Mouse (Mus musculus): ENCODE data around the gene Noxa1. TPM values are rescaled to one million over a fixed set of nuclear protein-coding genes. Genes with fewer than 3 reads are reported as not detected.

The Noxa1 gene
- polyA plus RNA-seq, 1 experiment from 2014 or later, result not detected

DNA sequence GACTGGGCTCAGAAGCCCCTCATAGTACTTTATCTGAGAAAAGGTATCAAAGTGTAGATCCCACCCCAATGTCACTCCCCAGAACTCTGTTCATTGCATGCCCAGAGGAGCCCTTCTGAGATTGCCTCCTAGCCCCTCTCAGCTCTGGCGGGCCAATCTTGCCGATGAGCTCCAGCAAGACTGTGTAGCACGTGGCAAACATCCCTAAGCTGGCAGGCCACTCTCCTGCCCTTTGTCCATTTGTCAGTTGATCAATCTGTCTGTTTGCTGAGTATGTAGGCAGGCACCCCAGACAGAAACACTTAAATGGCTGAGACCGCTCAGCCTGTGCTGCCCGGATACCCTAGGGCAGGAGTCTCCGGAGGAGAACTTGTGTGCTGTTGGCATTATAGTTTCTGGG, 30.2 kb upstream of the Noxa1 start:
- no peak for ATAC-seq (ENCODE audit: low FRiP score)
- Histone ChIP-seq H3K27me3 (ENCODE audit: control insufficient read depth, insufficient read depth, low read length) (no peaks in the 10 kb centered on the region), H3K4me2 (replicated peaks; ENCODE audit: low read depth, low read length) (no peak overlapping the region), H3K4me3 (ENCODE audit: low read depth, low read length) (no peak overlapping the region), H3K9ac (ENCODE audit: low read depth, low read length) (no peak overlapping the region), H3K4me1 (replicated peaks; ENCODE audit: control insufficient read depth, insufficient read depth, low read length) (peaks cover 12% of the 10 kb centered on the region), H3K27ac (ENCODE audit: low read depth, low read length) (peak overlapping the region; percentile 97), H3K9me3 (ENCODE audit: control insufficient read depth, low read length) (no peaks in the 10 kb centered on the region), H3K36me3 (ENCODE audit: control insufficient read depth, insufficient read depth, low read length) (no peaks in the 10 kb centered on the region)
- DNase-seq (ENCODE audit: low spot score), result no peak
- 59% methylated on average over 6 of the region's 6 CpGs for WGBS

DNA sequence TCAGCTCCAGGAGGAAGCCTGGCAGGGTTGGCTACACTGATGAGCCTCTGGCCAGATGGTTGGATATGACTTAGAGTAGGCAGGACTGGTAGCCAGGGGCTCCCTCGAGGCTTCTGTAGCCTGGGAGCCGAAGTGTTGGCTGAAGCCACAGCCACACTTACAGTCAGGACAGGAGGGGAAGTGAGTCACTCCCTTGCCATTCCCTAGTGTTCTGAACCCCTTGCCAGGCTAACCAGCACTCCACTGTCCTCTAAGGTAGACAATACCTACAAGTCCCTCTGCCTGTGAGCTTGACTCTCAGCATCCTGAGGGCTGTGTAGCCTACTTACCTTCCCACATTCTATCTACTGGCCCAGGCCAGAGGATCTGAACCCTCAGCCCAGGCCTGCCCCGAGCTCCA, 29.5 kb upstream of the Noxa1 start:
- ATAC-seq (ENCODE audit: low FRiP score) (no peak), DNase-seq (ENCODE audit: low spot score) (peak; percentile 5)
- Histone ChIP-seq H3K9me3 (ENCODE audit: control insufficient read depth, low read length) (no peaks in the 10 kb centered on the region), H3K4me1 (replicated peaks; ENCODE audit: control insufficient read depth, insufficient read depth, low read length) (peaks cover 12% of the 10 kb centered on the region), H3K4me2 (replicated peaks; ENCODE audit: low read depth, low read length) (no peak overlapping the region), H3K36me3 (ENCODE audit: control insufficient read depth, insufficient read depth, low read length) (no peaks in the 10 kb centered on the region), H3K27ac (ENCODE audit: low read depth, low read length) (peak overlapping the region; percentile 97), H3K27me3 (ENCODE audit: control insufficient read depth, insufficient read depth, low read length) (no peaks in the 10 kb centered on the region), H3K4me3 (ENCODE audit: low read depth, low read length) (no peak overlapping the region), H3K9ac (ENCODE audit: low read depth, low read length) (no peak overlapping the region)
- 86% methylated on average over 3 of the region's 3 CpGs for WGBS

DNA sequence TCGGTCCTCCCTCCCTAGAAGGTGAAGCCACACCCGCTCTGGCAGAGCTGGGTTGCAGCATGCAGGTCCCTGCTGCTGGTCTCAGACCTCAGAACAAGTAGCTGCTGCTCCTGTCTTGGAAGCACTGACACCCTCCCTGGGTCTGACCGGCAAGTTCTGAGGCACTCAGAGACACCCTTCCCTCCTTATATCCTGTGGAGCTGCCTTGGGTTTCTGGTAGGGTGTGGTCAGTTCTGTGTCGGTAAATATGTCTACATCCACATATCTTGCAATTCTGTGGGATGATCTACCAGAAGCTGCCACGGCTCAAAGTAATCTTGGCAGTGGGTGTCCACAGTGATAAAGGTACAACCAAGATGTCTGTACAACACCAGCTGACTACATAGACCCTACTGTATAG, 28.6 kb upstream of the Noxa1 start:
- 87% methylated on average over 5 of the region's 5 CpGs for WGBS

DNA sequence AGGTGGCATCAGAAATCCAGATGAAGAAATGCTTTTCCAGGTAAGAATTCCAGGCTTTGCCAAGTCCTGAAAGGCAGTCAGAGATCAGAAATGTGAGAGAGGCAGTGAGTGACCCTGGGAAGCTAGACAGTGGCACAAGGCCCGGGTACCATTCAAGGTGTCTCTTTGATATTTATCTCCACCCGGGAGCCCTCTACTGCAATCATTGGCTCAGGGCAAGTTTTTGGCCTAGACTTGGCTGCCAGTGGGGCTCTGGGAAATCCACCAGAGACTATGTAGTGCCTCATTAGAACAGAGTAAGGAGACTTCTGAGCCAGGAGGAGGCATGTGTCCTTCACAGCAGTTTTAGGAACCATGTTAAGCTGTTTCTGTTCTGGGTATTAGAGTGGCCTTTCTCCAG, 27.7 kb upstream of the Noxa1 start:
- WGBS, result 73% methylated on average over 2 of the region's 2 CpGs
- Histone ChIP-seq H3K27me3 (ENCODE audit: control insufficient read depth, insufficient read depth, low read length) (no peaks in the 10 kb centered on the region), H3K36me3 (ENCODE audit: control insufficient read depth, insufficient read depth, low read length) (no peaks in the 10 kb centered on the region), H3K4me2 (replicated peaks; ENCODE audit: low read depth, low read length) (no peak overlapping the region), H3K4me3 (ENCODE audit: low read depth, low read length) (no peak overlapping the region), H3K9ac (ENCODE audit: low read depth, low read length) (no peak overlapping the region), H3K27ac (ENCODE audit: low read depth, low read length) (no peak overlapping the region), H3K9me3 (ENCODE audit: control insufficient read depth, low read length) (no peaks in the 10 kb centered on the region), H3K4me1 (replicated peaks; ENCODE audit: control insufficient read depth, insufficient read depth, low read length) (peaks cover 5% of the 10 kb centered on the region)
- no peak for ATAC-seq (ENCODE audit: low FRiP score)
- DNase-seq (ENCODE audit: low spot score), result no peak

More for the DNA sequence above, 28.6 kb upstream of the Noxa1 start:
- Histone ChIP-seq H3K36me3 (ENCODE audit: control insufficient read depth, insufficient read depth, low read length) (no peaks in the 10 kb centered on the region), H3K4me1 (replicated peaks; ENCODE audit: control insufficient read depth, insufficient read depth, low read length) (peaks cover 12% of the 10 kb centered on the region), H3K9me3 (ENCODE audit: control insufficient read depth, low read length) (no peaks in the 10 kb centered on the region), H3K4me2 (replicated peaks; ENCODE audit: low read depth, low read length) (no peak overlapping the region), H3K27me3 (ENCODE audit: control insufficient read depth, insufficient read depth, low read length) (no peaks in the 10 kb centered on the region), H3K9ac (ENCODE audit: low read depth, low read length) (no peak overlapping the region), H3K27ac (ENCODE audit: low read depth, low read length) (no peak overlapping the region), H3K4me3 (ENCODE audit: low read depth, low read length) (no peak overlapping the region)
- ATAC-seq (ENCODE audit: low FRiP score) (no peak), DNase-seq (ENCODE audit: low spot score) (no peak)

DNA sequence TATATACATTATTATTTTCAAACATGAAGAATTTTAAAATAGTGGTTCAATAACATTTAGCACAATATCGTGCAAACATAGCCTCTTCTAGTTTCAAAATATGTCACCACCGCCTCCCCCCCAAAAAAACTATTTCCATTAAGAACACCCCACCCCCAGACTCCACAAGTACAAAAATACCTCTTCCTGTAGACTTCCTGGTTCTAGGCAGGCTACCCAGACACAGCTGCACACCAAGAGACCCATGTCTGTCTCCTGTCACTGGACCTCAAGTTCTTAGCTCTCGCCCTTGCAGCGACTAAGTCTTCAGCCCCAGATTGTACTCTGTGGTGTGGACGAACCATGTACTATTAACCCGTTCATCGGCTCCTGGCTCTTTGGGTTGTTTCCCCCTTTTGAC, 26.0 kb upstream of the Noxa1 start:
- WGBS, result 86% methylated on average over 7 of the region's 7 CpGs
- Histone ChIP-seq H3K4me1 (replicated peaks; ENCODE audit: control insufficient read depth, insufficient read depth, low read length) (no peaks in the 10 kb centered on the region; the same call in none of the 2 replicates), H3K36me3 (ENCODE audit: control insufficient read depth, insufficient read depth, low read length) (no peaks in the 10 kb centered on the region), H3K4me2 (replicated peaks; ENCODE audit: low read depth, low read length) (no peak overlapping the region), H3K27me3 (ENCODE audit: control insufficient read depth, insufficient read depth, low read length) (no peaks in the 10 kb centered on the region), H3K9ac (ENCODE audit: low read depth, low read length) (no peak overlapping the region), H3K4me3 (ENCODE audit: low read depth, low read length) (no peak overlapping the region), H3K9me3 (ENCODE audit: control insufficient read depth, low read length) (no peaks in the 10 kb centered on the region), H3K27ac (ENCODE audit: low read depth, low read length) (no peak overlapping the region)
- DNase-seq (ENCODE audit: low spot score) (no peak), ATAC-seq (ENCODE audit: low FRiP score) (no peak)

DNA sequence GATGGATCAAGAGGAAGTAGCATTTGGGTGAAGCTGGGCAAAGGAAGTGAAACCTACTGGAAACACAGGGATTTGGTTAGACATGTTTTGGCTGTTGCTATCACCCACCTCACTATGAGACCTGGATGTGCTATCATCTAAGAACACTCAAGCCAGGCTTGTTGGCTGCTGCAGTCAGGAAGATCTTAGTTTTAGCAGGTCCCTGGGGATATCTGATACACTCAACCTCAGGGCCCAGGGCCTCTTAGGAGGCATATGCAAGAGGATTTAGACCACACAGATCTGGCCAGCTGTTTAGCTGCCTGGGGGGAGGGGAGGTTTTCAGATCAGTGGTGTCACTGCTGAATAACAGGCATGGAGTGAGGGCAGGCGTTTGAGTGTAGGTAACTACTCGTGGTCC, 20.5 kb upstream of the Noxa1 start:
- Histone ChIP-seq H3K4me2 (replicated peaks; ENCODE audit: low read depth, low read length) (no peak overlapping the region), H3K27ac (ENCODE audit: low read depth, low read length) (no peak overlapping the region), H3K36me3 (ENCODE audit: control insufficient read depth, insufficient read depth, low read length) (no peaks in the 10 kb centered on the region), H3K9ac (ENCODE audit: low read depth, low read length) (no peak overlapping the region), H3K27me3 (ENCODE audit: control insufficient read depth, insufficient read depth, low read length) (no peaks in the 10 kb centered on the region), H3K4me1 (replicated peaks; ENCODE audit: control insufficient read depth, insufficient read depth, low read length) (peaks cover 3% of the 10 kb centered on the region), H3K9me3 (ENCODE audit: control insufficient read depth, low read length) (no peaks in the 10 kb centered on the region), H3K4me3 (ENCODE audit: low read depth, low read length) (no peak overlapping the region)
- no peak for ATAC-seq (ENCODE audit: low FRiP score)
- no peak for DNase-seq (ENCODE audit: low spot score)
- 67% methylated on average over 2 of the region's 2 CpGs for WGBS

DNA sequence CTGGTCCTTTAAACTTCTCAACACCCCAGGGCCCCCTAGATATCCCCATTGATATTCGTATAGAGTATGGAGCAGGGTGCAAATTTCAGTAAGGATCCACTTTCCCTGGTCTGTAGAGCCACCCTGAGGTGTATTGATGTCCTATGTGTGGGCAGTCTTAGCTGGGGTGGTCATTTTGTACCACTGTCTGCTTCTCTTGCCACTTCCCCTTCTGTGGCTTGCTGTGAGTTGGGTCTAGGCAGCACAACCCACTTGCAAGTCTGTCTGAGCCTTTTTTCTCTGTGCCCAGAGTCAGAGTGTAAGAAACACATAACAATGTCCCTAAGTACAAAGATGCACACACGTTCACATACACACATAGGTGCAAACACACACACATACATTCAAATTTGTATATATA, 19.4 kb upstream of the Noxa1 start:
- Histone ChIP-seq H3K9me3 (ENCODE audit: control insufficient read depth, low read length) (no peaks in the 10 kb centered on the region), H3K27me3 (ENCODE audit: control insufficient read depth, insufficient read depth, low read length) (no peaks in the 10 kb centered on the region), H3K36me3 (ENCODE audit: control insufficient read depth, insufficient read depth, low read length) (no peaks in the 10 kb centered on the region), H3K9ac (ENCODE audit: low read depth, low read length) (no peak overlapping the region), H3K4me3 (ENCODE audit: low read depth, low read length) (no peak overlapping the region), H3K4me1 (replicated peaks; ENCODE audit: control insufficient read depth, insufficient read depth, low read length) (peaks cover 3% of the 10 kb centered on the region), H3K27ac (ENCODE audit: low read depth, low read length) (no peak overlapping the region), H3K4me2 (replicated peaks; ENCODE audit: low read depth, low read length) (no peak overlapping the region)
- DNase-seq (ENCODE audit: low spot score), result no peak
- no peak for ATAC-seq (ENCODE audit: low FRiP score)
- WGBS, result 85% methylated on average over 2 of the region's 2 CpGs

DNA sequence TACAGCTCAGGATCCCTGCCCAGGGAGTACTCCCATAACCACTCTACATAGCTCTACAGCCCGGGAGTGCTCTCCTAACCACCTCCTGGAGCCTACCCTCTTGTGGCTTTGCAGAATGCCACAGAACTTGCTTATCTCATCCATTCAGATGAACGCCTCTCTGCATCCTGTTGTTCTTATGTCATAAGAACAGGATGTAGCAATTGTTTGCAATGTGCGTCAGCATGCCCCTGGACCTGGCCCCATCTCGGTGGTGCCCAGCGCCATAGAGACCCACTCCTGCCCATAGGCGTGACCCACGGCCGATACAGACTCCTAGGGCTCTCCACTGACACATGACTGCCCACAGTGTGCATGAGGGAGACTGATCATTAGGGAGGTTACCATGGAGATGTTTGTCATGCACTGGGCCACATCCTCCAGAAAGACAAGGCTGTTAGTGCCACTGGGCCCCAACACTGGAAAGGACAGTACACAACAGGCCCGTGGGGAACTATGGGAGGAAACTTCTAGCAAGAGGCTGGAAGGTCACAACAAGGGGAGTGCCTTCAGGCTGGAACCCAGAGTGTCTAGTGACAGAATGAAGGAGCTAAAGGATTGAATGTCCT, 16.3 kb upstream of the Noxa1 start:
- peak; percentile 11 for DNase-seq (ENCODE audit: low spot score)
- Histone ChIP-seq H3K36me3 (ENCODE audit: control insufficient read depth, insufficient read depth, low read length) (no peaks in the 10 kb centered on the region), H3K9me3 (ENCODE audit: control insufficient read depth, low read length) (no peaks in the 10 kb centered on the region), H3K27ac (ENCODE audit: low read depth, low read length) (no peak overlapping the region), H3K9ac (ENCODE audit: low read depth, low read length) (no peak overlapping the region), H3K4me2 (replicated peaks; ENCODE audit: low read depth, low read length) (no peak overlapping the region), H3K27me3 (ENCODE audit: control insufficient read depth, insufficient read depth, low read length) (no peaks in the 10 kb centered on the region), H3K4me1 (replicated peaks; ENCODE audit: control insufficient read depth, insufficient read depth, low read length) (peaks cover 3% of the 10 kb centered on the region), H3K4me3 (ENCODE audit: low read depth, low read length) (no peak overlapping the region)
- 57% methylated on average over 9 of the region's 9 CpGs for WGBS
- ATAC-seq (ENCODE audit: low FRiP score), result 0 out of 2 replicates have a peak, but pooled peaks have one; percentile 56

DNA sequence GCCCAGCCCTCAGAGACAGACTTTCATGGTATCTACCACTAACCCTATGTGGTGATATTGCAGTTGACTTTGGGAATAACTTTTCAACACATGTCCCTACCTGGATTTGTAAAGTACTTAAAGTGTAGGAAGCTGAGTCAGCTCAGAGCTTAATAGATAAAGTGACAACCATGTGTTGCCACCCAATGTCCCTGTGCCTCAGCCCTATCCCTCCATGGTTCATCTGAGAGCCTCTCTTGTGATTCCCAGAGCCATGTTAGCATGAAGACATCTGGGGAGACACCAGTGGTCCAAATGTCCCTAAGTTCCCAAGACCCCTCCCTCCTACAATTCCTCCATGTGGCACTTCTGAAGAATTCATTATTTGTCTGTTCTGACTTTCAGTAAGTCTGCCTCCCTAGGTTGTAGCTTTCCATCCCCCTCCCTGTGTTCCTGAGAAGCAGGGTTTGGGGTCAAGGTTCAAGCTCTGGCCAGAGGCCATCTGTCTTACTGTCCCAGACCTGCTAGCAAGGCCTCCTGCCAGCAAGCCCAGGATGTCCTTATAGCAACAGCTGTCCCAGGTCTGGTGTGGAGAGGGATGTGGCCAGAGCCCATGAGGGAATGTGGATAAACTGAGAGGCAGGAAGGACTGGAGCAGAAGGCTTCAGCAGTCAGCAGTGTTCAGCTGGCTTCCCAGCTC, 15.7 kb upstream of the Noxa1 start:
- no peaks in the 10 kb centered on the region for H3K36me3 ChIP-seq (ENCODE audit: control insufficient read depth, insufficient read depth, low read length)
- H3K27me3 ChIP-seq (ENCODE audit: control insufficient read depth, insufficient read depth, low read length), result no peaks in the 10 kb centered on the region
- H3K4me1 ChIP-seq (replicated peaks; ENCODE audit: control insufficient read depth, insufficient read depth, low read length), result peaks cover 3% of the 10 kb centered on the region
- H3K27ac ChIP-seq (ENCODE audit: low read depth, low read length), result no peak overlapping the region
- DNase-seq (ENCODE audit: low spot score) (no peak), ATAC-seq (ENCODE audit: low FRiP score) (no peak)
- no peak overlapping the region for H3K4me3 ChIP-seq (ENCODE audit: low read depth, low read length)
- H3K9me3 ChIP-seq (ENCODE audit: control insufficient read depth, low read length), result no peaks in the 10 kb centered on the region
- H3K9ac ChIP-seq (ENCODE audit: low read depth, low read length), result no peak overlapping the region
- no peak overlapping the region for H3K4me2 ChIP-seq (replicated peaks; ENCODE audit: low read depth, low read length)
